Mouse (Mus musculus) Patski (cell line): ENCODE measurements at regions not wholly inside any gene's neighbourhood (a gene's known extent, or its start where the extent isn't known, plus 50 kb on each side); places are given as distances from the start of the nearest gene placed in this dataset.

Source experiments
- ATAC-seq: fragments of 100-300 bp; one replicate; pipeline ENCODE4 v1.8.0; 2021
- CTCF ChIA-PET: fragments of 350-600 bp; sonication (Branson Sonifier 250); formaldehyde crosslinking; loops from one replicate; lab custom pipeline; 2022; ENCODE audit warnings: inconsistent platforms; lab: Charles Lee
- POLR2A ChIA-PET: fragments of 350-600 bp; sonication (Branson Sonifier 250); formaldehyde crosslinking; loops from one replicate; lab custom pipeline; 2022; ENCODE audit warnings: antibody characterized with exemption, inconsistent platforms; lab: Charles Lee
- DNase-seq: peaks from one replicate; pipeline ENCODE4 v3.0.0-alpha.2; 2011; ENCODE audit warnings: low read depth, low spot score
- H3K27me3 ChIP-seq: fragments of 371-371 bp; one replicate; pipeline ENCODE4 v1.5.1; 2021
- CTCF ChIP-seq: fragments of 100-300 bp; IDR thresholded peaks from one replicate; pipeline ENCODE4 v1.5.1; 2021
- in situ Hi-C: fragments of 300-500 bp; cut with MboI; formaldehyde crosslinking; loops from 3 replicates; pipeline ENCODE4 v1.11.1; 2018; ENCODE audit warnings: low pct_unique_long_range_greater_than_20kb, mixed read lengths

DNA sequence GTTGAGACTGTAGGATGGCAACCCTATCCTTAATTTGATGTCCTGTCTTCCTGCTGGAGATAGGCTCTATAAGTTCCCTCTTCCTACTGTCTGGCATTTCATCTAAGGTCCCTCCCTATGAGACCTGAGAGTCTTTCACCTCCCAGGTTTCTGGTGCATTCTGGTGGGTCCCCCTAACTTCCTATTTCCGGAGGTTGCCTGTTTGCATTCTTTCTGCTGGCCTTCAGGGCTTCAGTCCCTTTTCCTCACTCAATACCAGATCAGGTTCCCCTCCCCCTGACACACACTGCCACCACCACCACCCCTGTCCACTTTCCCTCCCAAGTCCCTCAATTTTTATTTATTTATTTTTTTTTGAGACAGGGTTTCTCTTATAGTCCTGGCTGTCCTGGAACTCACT is 59.5 kb upstream of the Etv6 start:
- ATAC-seq (no peak), DNase-seq (no peak)
- H3K27me3 ChIP-seq, result peaks cover 4% of the 10 kb centered on the region
- no peak for TF ChIP-seq CTCF
- POLR2A ChIA-PET, result interaction anchor here (0.6 kb wide), 1 partner anchor 627 kb away, joined by 3 read pairs; no protein-coding TSS in a partner anchor
- CTCF ChIA-PET, result interaction anchor here (1.5 kb wide), 1 partner anchor 11 kb away, joined by 4 read pairs; no protein-coding TSS in a partner anchor
- in situ Hi-C loops, result no loop called here

DNA sequence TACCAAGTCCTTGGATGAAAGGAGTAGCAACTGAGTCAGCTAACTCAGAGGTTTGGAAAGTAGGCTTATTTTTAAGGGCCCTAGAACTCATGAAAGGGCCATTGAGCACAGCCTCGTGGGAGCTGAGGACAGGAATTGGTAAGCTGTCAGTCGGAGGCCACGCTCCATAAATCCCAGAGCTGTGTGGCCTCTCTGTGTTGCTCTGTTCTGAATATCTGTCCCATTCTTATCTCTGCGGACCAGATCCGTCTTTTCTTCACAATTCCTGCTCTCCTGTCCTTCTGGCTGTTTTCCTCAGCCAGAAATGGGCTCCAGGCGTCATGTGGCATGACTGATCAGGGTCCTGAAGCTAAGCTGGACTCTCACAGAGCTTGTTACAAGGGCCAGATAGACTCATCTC is 58.6 kb upstream of the Etv6 start:
- in situ Hi-C loops, result no loop called here
- no peak for DNase-seq
- POLR2A ChIA-PET, result no interaction called here
- no peak for TF ChIP-seq CTCF
- H3K27me3 ChIP-seq, result peaks cover 8% of the 10 kb centered on the region
- ATAC-seq, result peak; percentile 26
- CTCF ChIA-PET, result interaction anchor here (1.5 kb wide), 1 partner anchor 10 kb away, joined by 4 read pairs; no protein-coding TSS in a partner anchor

DNA sequence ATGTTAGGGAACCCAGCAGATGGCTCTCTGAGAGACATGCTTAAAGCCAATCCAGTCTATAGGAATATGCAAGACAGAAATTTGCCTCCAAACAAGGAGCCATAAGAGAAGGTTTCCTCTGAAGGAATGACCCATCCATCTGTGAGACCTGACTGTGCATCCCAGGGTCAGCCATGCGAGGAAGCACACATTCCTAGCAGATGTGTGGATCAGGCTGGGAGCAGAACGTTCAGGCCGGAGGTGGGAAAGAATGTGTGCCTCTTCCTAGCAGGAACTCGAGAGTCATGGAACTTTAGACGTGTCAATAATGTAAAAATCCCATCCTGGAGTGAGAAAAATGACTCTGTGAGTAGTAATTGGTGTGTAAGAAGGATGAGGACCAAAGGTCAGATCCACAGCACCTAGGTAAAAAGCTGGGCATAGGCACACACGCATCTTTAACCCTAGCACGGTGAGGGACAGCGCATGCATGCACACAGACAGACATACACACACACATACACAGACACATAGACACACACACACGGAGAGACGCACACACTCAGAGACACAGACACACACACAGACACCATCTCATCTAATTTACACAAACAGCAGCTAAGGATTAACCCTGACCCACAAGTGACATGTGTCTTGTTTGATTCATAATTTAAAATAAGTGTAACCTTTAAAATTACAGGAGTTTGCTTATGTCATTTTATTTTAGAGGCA is 51.5 kb upstream of the Etv6 start:
- peak; percentile 83 for ATAC-seq

DNA sequence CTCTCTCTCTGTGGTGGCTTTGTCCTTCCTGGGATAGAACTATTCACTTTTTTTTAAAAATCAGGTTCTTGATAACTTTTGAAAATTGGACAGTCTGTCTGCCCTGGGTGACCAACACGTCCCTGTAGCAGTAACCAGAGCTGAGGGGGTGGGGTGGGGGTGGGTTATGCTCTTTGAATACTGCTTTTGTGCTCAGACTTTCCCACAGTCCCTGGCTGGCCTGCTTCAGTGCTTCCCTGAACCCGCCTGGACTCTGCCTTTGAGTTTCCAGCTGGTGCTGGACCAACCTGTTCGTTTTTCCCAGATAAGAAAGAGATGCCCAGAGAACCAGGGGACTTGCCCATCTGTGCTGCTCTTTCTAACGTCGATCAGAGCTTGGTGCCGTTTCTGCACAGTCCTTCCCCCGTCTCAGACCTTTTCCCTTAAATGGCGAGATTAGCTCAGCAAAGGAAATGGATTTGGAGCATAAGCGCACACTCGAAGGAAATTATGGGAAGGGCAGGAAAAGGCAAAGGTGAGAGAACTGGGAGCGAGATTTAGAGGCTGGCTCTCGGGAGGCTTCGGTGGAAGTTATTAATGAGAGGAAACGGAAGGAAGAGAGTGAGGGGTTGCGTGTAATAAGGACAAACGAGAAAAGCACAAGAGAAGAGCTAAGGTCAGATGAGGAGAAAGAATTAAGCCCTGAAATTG is 50.7 kb upstream of the Etv6 start:
- TF ChIP-seq CTCF, result no peak
- CTCF ChIA-PET, result interaction anchor here (0.9 to 1.3 kb wide), 2 partner anchors 10 to 404 kb away, joined by 3 read pairs; no protein-coding TSS in a partner anchor
- DNase-seq (no peak), ATAC-seq (no peak)
- in situ Hi-C loops, result no loop called here
- POLR2A ChIA-PET, result no interaction called here
- peaks cover 8% of the 10 kb centered on the region for H3K27me3 ChIP-seq

More for the DNA sequence above, 51.5 kb upstream of the Etv6 start:
- DNase-seq, result no peak
- H3K27me3 ChIP-seq, result peaks cover 8% of the 10 kb centered on the region
- POLR2A ChIA-PET, result interaction anchor here (1.2 kb wide), 1 partner anchor 12 kb away, joined by 4 read pairs; no protein-coding TSS in a partner anchor
- no peak for TF ChIP-seq CTCF
- in situ Hi-C loops, result no loop called here
- CTCF ChIA-PET, result no interaction called here
